Mouse (Mus musculus): ENCODE measurements around the gene Gtf3c3.

Gtf3c3 gene

DNA sequence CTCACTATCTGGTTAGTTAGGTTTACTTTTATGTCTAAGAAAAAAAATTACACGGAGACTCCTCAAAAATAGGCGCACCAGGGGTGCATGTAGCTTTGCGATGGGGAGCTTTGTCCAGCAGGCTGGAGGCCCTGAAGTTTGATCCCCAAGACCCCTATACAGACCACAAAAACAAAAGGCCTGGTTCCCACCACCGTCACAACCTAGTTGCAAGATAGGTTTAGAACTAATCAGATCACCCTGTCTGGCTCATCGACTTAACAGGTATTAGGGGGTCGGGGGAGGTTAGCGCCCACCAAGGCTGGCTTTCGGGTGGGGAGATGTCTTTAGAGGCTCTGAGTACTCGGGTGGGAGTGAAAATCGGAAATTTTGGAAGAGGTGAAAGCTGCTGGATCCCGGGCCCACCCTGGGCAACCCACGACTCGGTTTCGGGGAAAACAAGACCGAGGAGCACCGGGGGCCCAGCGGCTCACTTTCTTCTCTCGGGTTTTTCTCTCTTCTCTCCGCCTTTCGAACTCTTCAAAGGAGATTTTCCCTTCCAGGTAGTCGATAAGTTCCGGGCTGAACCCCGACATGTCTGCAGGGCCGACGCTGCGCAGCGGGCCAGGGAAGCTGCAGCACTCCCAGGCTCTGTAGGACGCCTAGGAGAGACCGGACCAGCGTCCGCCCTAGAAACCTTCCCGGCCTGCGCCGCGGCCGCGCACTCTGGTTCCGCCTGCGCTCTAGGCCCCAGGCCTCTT is at the start of gene Gtf3c3:
TSS of gene Gtf3c3 (minus strand) at position 632 of the 740 bp plus-strand sequence.
- DNase-seq (ENCODE audit: low spot score in 2 of 2): peak; percentile 72 to 78

DNA sequence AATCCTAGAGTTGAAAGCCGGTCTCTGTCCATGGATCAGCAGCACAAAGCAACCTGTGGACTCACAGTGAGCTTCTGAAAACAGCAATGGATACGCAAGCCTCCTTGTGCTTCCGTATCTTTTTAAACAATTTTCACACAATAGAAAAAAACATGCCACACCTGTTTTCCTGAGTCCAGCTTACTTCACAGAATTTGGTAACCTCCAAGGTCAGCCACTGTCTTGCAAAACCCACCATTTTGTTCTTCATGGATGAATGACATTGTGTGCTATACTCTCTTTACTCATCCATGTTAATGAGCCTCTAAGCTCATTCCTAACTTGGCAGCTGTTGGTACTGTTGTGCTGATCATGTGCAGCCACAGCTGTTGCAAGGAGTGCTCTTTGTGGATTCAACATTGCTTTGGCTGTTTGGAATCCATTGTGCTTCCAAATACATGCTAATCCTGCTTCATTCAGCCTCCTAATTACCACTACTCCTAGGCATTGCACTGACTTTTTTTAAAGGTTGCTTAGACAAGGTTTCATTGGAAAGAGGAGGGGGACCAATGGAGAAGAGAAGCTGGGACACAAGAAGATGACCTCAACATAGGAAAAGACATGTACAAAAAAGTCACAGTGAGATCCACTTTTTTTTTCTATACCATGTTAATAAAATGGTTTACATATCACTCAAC is 46.1 kb upstream of the Gtf3c3 start:
- no peak for DNase-seq (ENCODE audit: low spot score in 2 of 2)

DNA sequence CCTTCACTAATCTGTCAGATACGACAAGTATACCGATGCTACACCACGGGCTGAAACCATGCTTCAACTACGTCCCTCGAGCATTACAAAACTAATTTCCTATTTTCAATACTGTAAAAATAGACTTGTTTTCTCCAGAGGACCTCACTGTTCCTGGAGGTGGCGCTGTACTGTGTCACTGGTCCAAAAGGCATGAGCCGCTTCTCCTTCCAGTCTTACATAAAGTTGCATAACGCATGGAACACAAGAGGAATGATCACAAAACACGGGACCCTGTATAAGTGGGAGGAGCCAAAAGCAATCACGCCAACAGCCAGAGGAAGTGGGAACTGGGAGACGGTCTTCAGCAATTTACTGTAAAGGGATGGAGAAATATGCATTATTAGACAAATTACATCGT is 41.7 kb upstream of the Gtf3c3 start:
- no peak for DNase-seq (ENCODE audit: low spot score in 2 of 2)

DNA sequence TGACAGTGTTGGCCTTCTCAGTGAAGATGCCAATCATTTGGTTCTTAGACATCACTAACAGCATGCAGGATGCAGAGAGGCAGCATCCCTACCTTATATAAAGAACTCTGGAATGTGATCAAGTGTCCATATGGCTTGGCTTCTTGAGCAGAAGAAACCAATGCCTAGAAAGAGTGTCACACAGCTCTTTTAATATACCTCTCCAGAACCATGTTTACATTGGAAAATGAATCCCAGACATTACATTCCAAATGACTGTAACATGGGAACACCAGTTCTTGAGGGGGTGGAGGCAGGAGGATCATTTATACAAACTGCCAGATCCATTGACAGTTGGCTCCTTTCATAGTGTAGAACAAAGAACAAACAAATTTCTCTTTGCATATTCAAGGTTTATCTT is 29.9 kb upstream of the Gtf3c3 start:
- DNase-seq (ENCODE audit: low spot score in 2 of 2): peak; percentile 12 to 21

DNA sequence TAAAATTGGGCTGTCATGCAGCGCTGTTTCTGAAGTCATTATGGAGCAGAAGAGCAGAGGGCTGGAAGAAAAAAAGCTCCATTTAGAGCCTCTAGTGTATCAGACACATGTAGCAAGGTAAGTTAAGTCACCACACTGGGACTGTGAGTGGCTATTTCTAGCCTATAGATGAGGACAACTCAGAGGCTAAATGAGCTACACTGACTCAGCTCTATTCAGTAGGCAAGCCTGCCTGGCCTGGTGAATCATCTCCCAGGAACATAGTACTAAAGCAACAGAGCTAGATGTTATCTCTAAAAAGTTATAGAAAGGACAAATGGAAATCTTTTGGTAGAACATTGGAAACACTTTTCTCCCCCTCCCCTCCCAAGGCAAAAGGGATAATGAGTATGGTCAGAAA is 28.6 kb upstream of the Gtf3c3 start:
- DNase-seq (ENCODE audit: low spot score in 2 of 2): peak; percentile 27 to 47

DNA sequence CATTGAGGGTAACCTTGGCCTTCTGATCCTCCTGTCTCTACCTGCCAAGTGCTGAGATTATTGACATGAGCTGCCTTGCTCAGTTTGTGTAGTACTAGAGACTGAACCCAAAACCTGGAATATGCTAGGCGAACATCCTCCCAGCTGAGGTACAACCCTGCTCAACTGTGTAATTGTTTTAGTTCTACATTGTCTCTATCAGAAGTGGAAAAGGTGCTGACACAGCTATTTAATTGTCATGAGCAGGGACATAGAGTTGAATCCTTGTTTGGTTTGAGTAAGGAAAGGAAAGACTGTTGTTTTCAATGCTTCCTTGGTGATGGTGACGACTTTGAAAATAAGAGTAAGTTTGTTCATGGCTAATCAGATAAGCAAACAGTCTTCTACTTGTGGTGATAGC is 13.3 kb upstream of the Gtf3c3 start:
- DNase-seq (ENCODE audit: low spot score in 2 of 2): no peak

DNA sequence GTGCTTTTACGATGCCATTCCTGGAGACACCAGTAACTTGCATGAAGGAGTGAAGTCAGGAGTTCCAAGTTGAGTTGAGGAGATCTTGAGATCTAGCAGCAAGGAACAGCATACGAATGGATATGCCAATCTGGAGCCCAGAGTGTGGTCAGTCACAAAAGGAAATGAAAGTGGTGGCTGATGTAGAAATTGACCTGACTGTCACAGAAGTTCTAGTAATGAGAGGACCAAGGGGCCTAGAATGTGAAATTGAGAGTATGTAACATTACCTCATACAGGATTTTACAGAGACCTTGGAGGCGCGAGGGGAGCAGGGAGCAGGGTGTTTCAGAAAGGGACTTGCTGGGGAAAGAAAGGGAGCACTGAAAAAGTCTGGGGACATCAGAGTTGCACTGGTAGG is 10.1 kb upstream of the Gtf3c3 start:
- no peak for DNase-seq (ENCODE audit: low spot score in 2 of 2)

DNA sequence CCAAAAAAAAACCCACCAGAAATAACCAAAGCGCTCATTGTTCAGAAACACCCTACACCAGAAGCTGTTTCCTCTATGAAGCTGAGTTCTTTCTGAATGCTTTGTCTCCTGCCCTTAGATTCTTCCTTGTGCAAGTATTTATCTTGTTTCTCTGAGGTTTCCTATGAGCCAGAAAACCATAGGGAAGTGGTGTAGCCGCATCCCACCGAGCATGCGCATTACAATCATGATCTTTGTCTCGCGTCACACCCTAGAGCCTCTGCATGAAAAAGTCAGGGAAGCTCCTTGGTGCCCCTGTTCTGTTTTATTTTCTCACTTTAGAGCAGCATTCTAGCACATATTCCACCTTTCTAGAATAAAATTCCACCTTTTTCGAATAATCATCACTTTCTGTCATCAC is 4.9 kb upstream of the Gtf3c3 start:
- no peak for DNase-seq (ENCODE audit: low spot score in 2 of 2)

DNA sequence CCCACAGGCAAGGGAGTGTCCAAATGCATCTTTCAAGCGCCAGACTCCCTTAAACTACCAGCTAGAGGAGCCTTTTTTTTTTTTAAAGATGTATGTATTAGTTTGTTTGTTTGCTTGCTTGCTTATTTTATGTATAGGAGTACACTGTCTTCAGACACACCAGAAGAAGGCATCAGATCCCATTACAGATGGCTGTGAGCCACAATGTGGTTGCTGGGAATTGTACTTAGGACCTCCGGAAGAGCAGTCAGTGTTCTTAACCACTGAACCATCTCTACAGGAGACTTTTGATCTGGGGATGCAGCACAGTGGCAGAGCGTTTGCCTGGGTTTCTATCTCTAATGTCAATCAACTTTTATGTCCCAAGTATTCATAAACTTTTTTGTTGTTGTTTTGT is 307 bp upstream of the Gtf3c3 start:
- DNase-seq (ENCODE audit: low spot score in 2 of 2): no peak

DNA sequence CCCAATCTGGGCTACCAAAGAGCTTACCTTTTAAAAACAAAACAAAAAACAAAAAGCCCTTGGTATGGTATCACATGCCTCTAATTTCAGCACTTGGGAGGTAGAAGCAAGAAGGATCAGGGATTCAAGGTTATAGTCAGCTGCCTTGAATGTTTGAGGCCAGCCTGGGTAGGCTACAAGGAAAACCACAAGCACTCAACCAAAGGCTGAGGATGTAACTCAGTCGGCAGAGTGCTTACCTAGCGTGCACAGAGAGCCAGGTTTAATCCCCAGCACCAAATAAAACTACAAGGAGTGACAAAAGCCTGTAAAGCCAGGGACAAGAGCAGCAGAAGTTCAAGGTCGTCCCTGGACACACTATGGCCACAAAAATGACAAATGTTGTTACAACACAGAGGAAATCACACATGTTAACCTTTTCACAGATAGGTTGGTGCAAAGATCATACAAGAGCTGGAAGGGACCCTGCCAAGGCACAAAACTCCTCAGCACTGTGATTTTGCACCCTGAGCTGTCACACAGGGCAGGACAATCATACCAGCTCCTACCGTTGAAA is 16.5 kb downstream of the Gtf3c3 start:
- DNase-seq (ENCODE audit: low spot score in 2 of 2): no peak

DNA sequence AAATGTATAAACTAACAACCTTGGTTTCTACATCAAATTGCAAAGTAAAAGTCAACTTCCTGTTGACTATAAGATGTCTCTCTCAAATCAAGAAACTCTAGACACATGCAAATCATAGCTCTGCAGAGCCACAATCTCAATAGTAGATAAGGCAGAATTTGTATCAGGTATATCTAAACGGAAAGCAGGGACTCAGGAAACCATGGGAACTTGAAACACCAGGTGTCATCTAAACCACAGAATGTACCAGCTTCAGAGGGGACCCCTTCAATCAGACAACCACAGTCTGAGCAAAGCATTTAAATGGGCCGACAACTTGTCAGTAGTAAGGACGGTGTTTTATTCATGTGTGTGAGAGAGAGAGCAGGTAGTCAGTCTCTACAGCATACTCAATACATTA is 17.1 kb downstream of the Gtf3c3 start:
- no peak for DNase-seq (ENCODE audit: low spot score in 2 of 2)

DNA sequence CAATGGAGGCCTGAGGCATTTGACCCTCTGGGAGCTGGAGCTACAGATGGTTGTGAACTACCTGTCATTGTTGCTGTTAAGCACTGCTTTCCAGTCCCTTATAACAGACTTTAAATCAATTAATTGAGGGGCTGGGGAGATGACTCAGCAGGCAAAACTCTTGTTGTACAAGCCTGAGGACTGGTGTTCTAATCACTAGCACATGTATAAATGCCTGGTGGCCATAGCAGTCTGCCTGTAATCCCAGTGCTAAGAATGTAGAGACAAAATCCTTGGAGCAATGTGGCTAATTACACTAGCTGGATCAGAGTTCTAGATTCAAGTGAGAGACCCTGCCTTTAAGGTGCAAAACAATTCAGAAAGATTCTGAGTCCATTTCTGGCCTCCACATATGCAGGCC is 36.0 kb downstream of the Gtf3c3 start:
- no peak for DNase-seq (ENCODE audit: low spot score in 2 of 2)

DNA sequence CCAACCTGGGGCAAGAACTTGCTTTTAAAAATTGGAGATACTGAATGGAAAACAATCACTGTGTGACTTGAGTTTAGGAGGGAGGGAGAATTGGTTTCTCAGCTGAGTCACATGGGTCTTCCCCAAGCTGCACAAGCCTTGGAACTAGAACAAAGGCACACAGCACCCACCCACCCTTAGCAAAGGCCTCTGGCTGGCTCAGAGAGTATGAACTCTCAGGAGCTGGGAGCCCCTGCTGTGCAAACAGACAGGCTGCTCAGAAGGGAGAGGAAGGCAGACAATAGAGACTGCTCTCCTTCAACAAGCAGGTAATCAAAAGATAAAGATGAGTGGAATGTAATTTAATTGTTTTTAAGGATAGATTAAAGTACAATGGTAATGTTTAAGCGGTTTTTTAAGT is 54.5 kb downstream of the Gtf3c3 start:
- DNase-seq (ENCODE audit: low spot score in 2 of 2): no peak

DNA sequence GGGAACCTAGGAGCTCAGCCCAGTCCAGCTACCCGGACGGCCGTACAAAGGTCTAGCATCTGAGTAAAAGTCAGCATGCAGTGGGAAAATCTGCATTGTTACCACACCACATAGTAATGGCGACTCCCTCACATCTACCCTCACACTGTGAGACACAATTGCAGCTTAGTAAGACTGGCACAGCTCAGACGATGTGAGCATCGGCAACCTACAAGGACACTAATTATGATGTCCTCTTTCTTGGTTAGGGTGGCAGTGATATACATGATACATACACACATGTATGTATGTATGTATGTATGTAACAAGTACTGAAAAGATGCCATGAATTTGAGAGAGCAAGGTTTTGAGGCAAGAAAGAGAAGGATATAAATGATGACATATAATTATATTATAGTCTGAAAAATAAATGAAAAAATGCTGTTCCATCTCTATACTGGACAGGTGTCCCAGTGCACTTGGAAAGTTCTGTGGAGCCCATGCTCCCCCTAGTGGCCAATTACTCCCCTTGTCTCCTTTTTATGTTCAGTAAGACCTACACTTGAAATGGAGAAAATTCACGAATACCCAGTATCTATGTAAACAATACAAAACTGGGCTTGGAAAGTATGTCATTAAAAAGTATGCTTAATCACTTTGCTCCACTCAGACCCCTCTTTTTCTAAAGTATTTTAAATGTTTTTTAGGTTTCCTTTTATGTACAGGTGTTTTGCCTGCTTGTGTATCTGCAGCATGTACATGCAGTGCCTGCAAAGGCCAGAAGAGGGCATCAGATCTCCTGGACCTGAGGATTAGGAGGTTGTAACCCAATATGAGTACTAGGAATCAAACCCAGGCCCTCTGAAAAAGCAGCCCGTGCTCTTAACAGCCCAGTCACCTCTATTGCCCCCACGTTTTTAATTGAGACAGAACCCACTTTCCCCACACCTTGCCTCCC is 57.5 kb downstream of the Gtf3c3 start:
- DNase-seq (ENCODE audit: low spot score in 2 of 2): peak; percentile 36 to 57

DNA sequence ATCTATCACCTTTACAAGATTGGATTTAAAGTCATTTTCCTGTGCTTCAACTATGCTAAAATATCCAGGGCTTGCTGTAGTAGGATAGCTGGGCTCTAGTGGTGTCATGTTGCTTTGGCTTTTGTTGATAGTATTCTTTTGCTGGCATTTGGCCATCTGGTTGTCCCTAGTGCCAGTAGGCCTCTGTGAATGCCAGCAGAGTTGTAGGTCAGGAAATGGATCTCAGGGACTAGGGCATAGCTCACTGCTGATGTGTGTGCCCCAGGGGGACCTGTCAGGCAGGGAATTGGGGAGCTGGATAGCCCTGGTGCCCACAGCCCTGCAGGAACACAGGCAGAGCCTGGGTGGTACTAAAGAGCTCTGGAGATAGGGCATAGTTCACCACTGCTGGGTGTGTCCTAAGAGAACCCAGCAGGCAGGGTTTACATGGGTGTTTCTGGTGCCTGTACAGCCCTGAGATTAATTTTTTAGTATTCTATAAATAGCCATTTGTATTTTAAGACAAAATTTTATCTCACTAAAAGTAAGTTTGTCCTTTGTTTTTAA is 61.2 kb downstream of the Gtf3c3 start:
- DNase-seq (ENCODE audit: low spot score in 2 of 2): no peak

DNA sequence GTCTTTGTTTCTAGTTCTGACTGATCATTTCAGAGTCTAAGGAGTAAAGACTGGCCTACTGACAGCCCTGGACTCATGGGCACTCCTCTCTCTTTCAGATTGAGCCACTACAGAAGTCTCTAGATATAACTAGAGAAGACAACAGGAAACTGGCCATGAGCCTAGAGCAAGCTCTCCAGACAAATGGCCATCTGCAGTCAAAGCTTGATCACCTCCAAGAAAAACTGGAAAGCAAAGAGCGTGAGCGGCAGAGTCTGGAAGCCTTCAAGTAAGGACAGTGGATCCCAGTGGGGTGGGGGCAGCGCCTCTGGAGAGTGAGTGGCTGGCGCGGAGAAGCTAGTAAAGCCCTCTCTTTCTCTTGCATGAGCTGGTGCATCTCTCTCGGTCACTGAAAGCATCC is 82.2 kb downstream of the Gtf3c3 start:
- no peak for DNase-seq (ENCODE audit: low spot score in 2 of 2)

DNA sequence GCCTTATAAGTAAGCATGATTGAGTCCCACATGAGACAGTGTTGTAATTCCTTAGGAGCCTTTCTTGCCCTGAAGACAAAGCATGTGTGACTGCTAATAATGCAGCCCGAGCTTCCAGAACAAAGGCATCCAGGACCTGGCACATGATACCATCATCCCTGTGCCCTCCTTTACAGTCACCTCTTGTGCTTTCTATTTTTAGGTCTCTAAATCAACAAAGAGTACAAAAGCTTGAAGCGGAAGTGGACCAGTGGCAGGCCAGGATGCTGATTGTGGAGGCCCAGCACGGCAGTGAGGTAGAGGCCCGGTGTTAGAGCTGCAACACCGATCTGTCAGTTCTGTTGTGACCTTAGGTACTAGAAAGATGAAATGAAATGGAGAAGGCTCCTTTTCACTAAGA is 83.3 kb downstream of the Gtf3c3 start:
- DNase-seq (ENCODE audit: low spot score in 2 of 2): no peak

DNA sequence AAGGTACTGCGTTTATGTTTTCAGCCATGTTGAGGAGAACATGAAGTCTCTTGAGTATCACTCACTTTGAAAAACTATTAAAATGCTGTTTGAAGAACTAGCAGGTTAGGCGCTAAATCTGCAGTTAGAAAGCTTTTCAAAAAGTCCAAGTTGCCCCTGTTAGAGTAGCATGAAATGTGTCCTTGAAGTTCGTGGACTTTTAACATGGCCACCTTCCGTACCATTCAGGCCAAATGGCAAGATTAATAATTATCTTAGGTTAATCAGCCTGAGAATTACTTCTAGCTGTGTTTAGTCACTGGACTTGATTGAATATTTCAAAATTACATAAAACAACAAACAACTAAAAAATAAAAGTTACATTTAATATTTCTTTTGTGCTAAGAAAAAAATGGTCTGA is 84.0 kb downstream of the Gtf3c3 start:
- no peak for DNase-seq (ENCODE audit: low spot score in 2 of 2)

Data from right cerebral cortex, adult 2 months (tissue).